Mouse (Mus musculus) cerebellum, adult 8-10 months (tissue): Measurements from ENCODE around the gene Lin7b.
"Not testable (repeated sequence)": the region's sequence is repeated elsewhere in the genome, so short reads cannot be mapped to it uniquely, and the experiment has no call there.

ENCODE experiments used
- DNase-seq: peaks from one replicate; pipeline ENCODE4 v3.0.0; 2022

Lin7b gene

DNA sequence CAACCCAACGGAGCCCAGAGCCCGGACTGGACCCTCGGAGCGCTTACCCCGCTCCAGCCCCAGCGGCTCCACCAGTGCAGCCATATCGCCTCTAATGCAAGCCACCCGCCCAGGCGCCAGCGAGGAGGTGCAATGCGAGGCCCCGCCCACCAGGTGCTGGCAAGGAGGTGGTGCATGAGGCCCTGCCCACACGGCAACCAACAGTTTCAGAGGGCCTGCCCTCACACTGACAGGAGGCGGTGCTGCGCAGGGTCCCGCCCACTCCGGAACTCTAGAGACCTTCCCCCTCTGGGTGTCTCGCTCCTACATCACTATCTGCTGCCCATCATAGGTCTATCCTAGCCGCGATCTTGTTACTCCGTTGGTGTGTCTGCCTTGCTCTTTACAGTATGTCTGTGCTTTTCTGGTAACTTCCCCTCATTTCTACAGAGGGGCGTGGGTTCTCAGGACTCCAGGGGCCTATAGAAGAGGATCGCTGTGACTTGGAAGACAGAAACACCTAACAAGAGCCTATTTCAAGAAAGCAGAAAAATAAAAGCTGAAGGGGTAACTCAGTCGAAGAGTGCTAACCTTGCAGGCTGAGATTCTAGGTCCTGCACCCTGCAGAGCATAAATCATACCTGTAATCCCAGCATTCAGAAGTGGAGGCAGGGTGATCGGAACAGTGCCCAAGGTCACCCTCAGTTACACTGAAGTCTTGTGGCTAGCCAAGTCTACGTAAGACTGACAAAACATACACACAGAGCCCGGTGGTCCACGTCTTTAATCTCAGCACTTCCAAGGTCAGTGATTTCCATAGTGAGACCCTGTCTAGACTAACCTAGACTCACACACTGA lies at the start of gene Lin7b:
Gene Lin7b (minus strand): TSS at position 109 of the 837 bp plus-strand sequence.
- DNase-seq: peak; percentile 85

GRCm38 (mm10) chr7:45417962-45418492 lies 47.6 kb upstream of the Lin7b start:
- no peak for DNase-seq

DNA sequence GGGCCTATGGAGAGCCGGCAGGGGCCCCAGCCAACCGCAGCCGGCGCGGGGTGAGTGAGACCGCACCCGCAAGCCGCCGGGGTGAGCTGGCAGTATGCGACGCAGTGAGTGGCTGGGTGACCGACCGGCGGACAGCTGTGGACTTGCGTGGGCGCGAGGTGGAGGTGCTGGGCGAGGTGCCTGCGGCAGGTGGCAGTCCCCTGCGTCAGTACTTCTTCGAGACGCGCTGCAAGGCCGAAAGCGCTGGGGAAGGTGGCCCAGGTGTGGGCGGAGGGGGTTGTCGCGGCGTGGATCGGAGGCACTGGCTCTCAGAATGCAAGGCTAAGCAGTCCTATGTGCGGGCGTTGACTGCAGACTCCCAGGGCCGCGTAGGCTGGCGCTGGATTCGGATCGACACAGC lies 45.3 kb upstream of the Lin7b start:
- DNase-seq: no peak

DNA sequence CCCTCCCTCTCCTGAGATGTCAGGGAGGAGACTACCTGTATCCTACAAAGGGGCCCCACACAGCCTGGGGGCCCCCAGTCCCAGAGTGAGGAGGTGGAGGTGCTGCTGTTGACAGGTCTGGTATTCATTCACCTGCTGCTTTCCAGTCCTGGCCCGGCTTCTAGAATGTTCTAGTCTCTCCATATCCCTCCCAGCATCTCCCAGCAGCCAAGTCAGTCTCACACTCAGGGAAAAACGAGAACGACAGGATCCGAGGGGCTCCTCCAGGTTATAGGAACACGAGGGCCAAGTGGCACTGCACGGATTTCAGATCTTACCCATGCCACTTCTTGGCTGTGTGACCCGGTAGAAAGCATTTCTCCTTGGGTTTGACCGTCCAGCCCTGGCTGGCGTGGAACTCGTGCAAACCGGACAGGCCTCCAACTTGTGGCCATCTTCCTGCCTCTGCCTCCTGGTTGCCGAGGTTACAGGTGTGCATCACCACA lies 44.4 kb upstream of the Lin7b start:
- DNase-seq: no peak

GRCm38 (mm10) chr7:45413864-45414739 lies 43.7 kb upstream of the Lin7b start:
- no peak for DNase-seq

- no peak for DNase-seq
These were observed 42.9 kb upstream of the Lin7b start, which contains the start of gene Ntf5 for GRCm38 (mm10) chr7:45413113-45413863. Ntf5 (plus strand) TSS chr7:45413695.

- DNase-seq: no peak
These were observed 42.0 kb upstream of the Lin7b start for GRCm38 (mm10) chr7:45412421-45412820.

DNA sequence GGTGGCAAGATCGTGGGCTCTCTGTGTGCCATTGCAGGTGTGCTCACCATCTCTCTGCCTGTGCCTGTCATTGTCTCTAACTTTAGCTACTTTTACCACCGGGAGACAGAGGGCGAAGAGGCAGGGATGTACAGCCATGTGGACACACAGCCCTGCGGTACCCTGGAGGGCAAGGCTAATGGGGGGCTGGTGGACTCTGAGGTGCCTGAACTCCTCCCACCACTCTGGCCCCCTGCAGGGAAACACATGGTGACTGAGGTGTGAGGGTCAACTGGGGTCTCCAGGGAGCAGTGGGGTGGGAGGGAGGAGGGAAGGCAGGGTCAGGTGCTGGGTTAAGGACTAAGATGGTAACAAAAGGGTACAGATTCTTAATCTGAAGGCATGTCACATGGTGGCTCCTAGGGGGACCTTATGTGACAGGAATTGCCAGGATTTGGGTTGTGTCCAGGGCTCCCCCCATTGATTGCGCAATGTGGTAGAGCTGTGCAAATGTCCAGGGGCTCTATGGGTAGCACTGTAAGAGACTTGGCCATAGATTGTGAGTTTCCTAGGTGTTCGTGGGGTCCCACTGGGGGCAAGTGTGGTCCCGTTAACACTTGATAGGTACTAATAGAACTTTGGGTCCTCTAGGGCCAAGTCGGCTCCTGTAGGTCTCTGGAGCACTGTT lies 39.2 kb upstream of the Lin7b start:
- no peak for DNase-seq

DNA sequence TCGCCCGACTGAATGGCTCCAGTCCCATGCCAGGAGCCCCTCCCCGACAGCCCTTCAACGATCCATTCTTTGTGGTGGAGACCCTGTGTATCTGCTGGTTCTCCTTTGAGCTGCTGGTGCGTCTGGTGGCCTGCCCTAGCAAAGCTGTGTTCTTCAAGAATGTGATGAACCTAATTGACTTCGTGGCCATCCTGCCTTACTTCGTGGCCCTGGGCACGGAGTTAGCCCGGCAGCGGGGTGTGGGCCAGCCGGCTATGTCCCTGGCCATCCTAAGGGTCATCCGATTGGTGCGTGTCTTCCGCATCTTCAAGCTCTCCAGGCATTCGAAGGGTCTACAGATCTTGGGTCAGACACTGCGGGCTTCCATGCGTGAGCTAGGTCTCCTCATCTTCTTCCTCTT lies 38.6 kb upstream of the Lin7b start:
- DNase-seq: no peak

GRCm38 (mm10) chr7:45408351-45408750 lies 38.0 kb upstream of the Lin7b start:
- DNase-seq: no peak

DNA sequence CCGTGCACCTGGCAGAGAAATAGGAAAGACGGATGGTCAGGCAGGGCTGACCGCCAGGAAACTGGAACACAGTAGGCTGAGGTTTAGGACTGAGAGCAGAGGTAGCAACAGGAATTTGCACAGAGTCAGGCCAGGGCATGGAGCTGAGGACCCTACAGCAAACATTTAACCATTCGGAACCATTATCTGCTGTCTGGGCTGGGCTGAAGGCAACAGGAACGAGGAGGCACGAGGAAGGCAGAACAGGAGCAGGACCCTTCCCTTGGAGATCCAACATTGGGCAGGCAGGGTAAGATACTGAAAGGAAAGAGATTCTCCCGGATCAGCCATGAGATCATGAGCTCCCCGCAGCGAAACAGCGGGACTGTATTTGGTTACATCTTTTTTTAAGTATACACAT lies 37.5 kb upstream of the Lin7b start:
- no peak for DNase-seq

- DNase-seq: no peak
These were observed 36.1 kb upstream of the Lin7b start for GRCm38 (mm10) chr7:45406157-45407156.

DNA sequence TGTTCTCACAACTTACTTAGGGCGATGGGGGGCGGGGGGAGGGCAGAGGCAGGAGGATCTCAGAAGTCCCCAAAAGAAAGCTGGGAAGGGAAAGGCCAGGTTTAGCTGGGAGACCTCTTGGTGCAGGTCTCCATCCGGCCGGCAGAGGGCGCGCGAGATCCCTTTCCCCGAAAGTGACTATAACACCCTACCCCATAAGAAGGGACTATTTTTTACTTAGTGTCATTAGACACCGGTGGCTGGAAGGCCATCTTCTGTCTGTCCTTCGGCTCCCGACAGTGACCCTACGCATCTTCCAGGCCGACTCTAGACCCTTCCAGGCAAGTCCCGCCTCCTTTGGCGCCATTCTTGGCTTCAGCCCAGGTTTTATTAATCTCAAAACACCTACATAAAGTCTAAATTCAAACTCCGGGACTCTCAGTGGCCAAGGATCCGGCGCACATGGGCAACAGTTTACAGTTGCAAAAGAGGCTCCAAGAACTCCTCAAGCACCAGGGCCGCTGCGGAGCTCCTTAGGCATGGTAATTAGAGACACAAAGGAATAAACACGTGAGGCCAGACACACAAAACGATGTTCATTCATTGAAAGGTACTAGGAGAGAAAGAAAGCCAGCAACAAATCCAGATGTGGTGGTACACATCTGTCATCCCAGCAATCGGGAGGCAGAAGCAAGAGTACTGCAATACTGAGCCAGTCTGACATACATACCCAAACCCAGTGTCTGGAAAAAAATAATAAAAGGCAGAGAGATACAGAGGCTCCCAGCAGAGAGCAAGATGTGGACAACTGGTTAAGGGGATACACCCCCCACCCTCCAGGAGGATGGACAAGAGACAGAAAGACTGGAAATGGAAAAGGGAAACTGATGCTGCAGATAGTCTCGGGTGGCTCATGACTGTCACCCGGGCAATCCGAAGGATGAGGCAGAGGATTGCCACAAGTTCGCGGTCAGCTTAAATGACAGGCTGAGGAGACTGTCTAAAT lies 35.0 kb upstream of the Lin7b start, which contains the start of gene Kcna7:
Gene Kcna7 (plus strand): TSS at position 563 of the 985 bp plus-strand sequence.
- peak; percentile 69 for DNase-seq

DNA sequence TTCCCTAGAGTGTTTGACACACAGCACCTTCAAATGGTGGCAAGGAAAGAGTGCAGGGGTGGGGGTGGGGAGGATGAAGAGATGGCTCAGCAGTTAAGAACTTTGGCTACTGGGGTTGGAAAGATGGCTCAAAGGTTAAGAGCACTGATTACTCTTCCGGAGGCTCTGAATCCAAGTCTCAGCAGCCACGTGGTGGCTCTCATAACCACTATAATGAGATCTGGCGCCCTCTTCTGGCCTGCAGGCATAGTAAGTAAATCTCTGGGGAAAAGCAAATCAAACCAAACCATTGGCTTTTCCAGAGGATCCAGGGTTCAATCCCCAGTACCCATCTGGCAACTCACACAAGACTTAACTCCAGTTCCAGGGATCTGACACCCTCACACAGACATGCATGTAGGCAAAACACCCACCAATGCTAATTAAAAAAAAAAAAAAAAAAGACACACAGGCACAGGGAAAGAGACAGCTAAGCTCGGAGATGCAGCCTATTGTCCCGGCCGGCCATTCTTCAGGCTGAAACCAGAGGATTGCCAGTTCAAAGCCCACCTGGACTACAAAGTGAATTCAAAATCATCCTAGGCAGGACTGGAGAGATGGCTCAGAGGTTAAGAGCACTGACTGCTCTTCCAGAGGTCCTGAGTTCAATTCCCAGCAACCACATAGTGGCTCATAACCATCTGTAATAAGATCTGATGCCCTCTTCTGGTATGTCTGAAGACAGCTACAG lies 33.3 kb upstream of the Lin7b start:
- DNase-seq: peak; percentile 32

DNA sequence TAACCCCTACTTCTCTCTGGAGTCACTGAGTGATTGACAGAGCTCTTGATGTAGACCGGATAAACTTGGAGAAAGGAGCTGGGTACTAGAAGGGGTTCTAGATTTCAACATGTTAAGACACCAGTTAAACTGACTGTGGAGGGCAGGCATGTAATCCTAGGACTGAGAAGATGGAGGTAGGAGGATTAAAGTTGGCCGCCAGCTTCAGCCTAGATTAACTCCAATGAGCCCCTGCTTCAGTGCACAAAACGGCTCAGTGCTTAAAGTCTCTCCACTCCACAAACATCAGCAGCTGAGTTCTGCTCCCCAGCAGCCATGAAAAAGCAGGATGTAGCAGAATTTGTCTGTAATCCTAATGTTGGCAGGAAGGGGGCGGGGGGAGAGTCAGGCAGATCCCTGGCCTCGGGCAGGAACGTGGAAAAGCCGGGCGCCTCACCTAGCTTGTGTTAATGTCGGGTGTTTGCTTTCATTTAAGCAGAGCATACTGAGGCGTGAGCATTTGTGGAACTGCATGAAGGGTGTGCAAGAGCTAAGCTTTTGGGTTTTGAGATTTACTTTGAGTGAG lies 31.2 kb upstream of the Lin7b start:
- no peak for DNase-seq

DNA sequence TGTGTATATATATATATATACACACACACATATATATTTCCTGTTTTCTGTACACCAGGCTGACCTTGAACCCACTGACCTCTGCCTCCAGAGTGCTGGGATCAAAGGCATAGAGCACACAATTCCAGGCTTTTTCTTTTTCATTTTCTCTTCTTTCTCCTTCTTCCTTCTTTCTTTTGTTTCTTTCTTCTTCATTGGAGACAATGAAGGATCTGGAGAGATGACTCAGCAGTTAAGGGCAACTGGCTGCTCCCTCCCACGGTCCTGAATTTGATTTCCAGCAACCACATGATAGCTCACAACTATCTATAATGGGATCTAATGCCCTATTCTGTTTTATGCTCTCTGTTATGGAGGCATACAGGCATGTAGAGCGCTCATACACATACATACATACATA lies 26.4 kb upstream of the Lin7b start:
- DNase-seq: no peak

DNA sequence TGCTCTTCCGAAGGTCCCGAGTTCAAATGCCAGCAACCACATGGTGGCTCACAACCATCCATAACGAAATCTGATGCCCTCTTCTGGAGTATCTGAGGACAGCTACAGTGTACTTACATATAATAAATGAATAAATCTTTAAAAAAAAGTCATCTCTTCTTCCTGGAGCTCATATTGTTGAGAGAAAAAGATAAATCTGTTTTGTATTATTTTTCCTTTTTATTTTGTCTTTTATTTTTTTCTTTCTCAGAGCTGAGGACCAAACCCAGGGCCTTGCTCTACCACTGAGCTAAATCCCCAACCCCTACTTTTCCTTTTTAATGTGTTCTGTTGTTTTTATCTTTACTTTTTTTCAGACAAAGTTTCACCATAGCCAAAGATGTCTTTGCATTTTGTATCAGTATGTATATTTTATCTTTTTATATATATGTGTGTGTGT lies 26.0 kb upstream of the Lin7b start:
- not testable (repeated sequence) for DNase-seq
